Comparison of ENCODE assay signal across 12 mouse cellular contexts in the genomic region with DNA sequence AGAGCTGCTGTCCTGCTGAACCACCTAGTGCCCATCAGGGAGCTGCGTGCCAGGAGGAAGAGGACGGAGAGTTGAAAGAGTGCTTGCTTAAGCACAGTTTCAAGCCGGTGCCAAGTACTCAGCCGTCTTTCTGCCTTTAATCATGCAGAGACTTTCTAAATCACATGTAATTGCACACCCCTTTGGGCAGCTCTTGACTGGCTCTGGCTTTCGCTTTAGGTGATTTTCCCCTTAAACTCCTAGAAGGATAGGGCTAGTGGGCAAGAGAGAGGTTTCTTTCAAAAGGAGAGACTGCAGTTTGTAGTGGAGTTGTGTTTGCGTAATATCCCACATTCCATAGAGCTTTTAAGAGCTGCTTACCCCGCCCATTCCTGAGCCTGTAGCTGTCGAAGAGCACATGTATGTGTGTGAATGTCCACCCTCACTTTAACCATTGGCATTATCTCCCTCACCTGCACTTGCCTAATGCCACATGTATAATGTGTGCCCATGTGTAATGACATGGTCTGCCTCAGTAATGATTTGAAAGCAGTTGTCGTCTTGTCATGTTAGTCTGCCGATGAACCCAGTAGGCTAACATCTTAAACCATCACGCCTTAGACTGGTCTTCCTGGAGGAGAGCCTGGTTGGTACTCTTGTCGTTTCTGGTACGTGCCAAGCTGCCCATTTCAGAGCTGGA.
DNase-seq lines count a peak whose midpoint lies in the region; ATAC-seq and TF ChIP-seq lines count a peak whose summit lies in the region.
"Had no signal": no experiment of that assay in that cellular context is flagged by ENCODE, and none has a peak within 500 bp of the region (broad histone marks: within the 10 kb centered on the region; RNA-seq: fewer than 3 reads in every experiment).

No protein-coding gene starts in this region.

- WGBS in heart, embryonic 11.5 days (ENCODE audit: insufficient replicate concordance): 75% methylated on average over 13 of the region's 13 CpGs
- 71% methylated on average over 13 of the region's 13 CpGs for WGBS in limb, embryonic 12.5 days

- H3K79me2 ChIP-seq in C2C12 (ENCODE audit: control insufficient read depth, insufficient read depth): peaks cover 27% of the 10 kb centered on the region

- no peaks in the 10 kb centered on the region for H3K9me3 ChIP-seq in heart, embryonic 11.5 days (replicated peaks; ENCODE audit: control insufficient read depth, low read length)
- H3K9me3 ChIP-seq in limb, embryonic 12.5 days: no peaks in the 10 kb centered on the region
- H3K9me3 ChIP-seq: forebrain, embryonic 12.5 days; heart, embryonic 15.5 days had no signal

- TF ChIP-seq CTCF in C2C12 (IDR thresholded peaks at IDR 0.05; ENCODE audit: control insufficient read depth, insufficient read depth, insufficient read length): no peak

- peaks cover 2% of the 10 kb centered on the region for H3K79me3 ChIP-seq in C2C12 (ENCODE audit: low read depth)

- H3K4me3 ChIP-seq in heart, embryonic 11.5 days (ENCODE audit: low read depth, low read length): no peak overlapping the region
- no peak overlapping the region for H3K4me3 ChIP-seq in C2C12 (ENCODE audit: insufficient read depth, poor library complexity, severe bottlenecking)
- H3K4me3 ChIP-seq in limb, embryonic 12.5 days (replicated peaks): no peak overlapping the region
- H3K4me3 ChIP-seq: forebrain, embryonic 12.5 days; heart, embryonic 15.5 days had no signal

- no peak overlapping the region for H3ac ChIP-seq in C2C12 (ENCODE audit: control insufficient read depth, insufficient read length, low read depth)

- no peak overlapping the region for H3K9ac ChIP-seq in heart, embryonic 11.5 days (ENCODE audit: low read depth, low read length)
- no peak overlapping the region for H3K9ac ChIP-seq in limb, embryonic 12.5 days (replicated peaks)
- H3K9ac ChIP-seq: forebrain, embryonic 12.5 days; heart, embryonic 15.5 days had no signal

- no peaks in the 10 kb centered on the region for H3K27me3 ChIP-seq in heart, embryonic 11.5 days (ENCODE audit: control insufficient read depth, insufficient read depth, low read length)
- no peaks in the 10 kb centered on the region for H3K27me3 ChIP-seq in C2C12 (ENCODE audit: control insufficient read depth, insufficient read depth, insufficient read length)
- no peaks in the 10 kb centered on the region for H3K27me3 ChIP-seq in limb, embryonic 12.5 days
- H3K27me3 ChIP-seq: forebrain, embryonic 12.5 days; heart, embryonic 15.5 days had no signal

- H3K36me3 ChIP-seq in heart, embryonic 11.5 days (ENCODE audit: control insufficient read depth, insufficient read depth, low read length): no peaks in the 10 kb centered on the region
- H3K36me3 ChIP-seq in C2C12 (ENCODE audit: control insufficient read depth, insufficient read depth): no peaks in the 10 kb centered on the region
- H3K36me3 ChIP-seq in limb, embryonic 12.5 days: no peaks in the 10 kb centered on the region
- H3K36me3 ChIP-seq: forebrain, embryonic 12.5 days; G1E; heart, embryonic 15.5 days had no signal

- peak; percentile 71 for DNase-seq in heart, adult 11 months
- peak; percentile 75 for DNase-seq in lung, postnatal 36 days
- no peak for DNase-seq in c-Kit-positive CD71-positive TER-119-positive erythroid progenitor cells, embryonic 14.5 days (ENCODE audit: low spot score)
- DNase-seq in cerebellum, adult 11-12 months: no peak
- DNase-seq in spleen, postnatal 10 days (ENCODE audit: low spot score in 2 of 2): no peak
- DNase-seq: left cerebral cortex, postnatal 4 days had no signal

- no peak overlapping the region for H3K4me2 ChIP-seq in heart, embryonic 11.5 days
- H3K4me2 ChIP-seq in limb, embryonic 12.5 days: no peak overlapping the region
- H3K4me2 ChIP-seq: forebrain, embryonic 12.5 days; heart, embryonic 15.5 days had no signal

- ATAC-seq in heart, embryonic 11.5 days (replicated peaks; ENCODE audit: insufficient number of reproducible peaks, low FRiP score, low TSS enrichment): no peak
- no peak for ATAC-seq in limb, embryonic 12.5 days (ENCODE audit: insufficient number of reproducible peaks, insufficient read depth, low FRiP score, low TSS enrichment, low read depth)

- peaks cover 26% of the 10 kb centered on the region for H3K4me1 ChIP-seq in heart, embryonic 11.5 days (ENCODE audit: control insufficient read depth, insufficient read depth, low read length)
- peaks cover 66% of the 10 kb centered on the region for H3K4me1 ChIP-seq in limb, embryonic 12.5 days (replicated peaks)

- no peak overlapping the region for H3K27ac ChIP-seq in heart, embryonic 11.5 days (ENCODE audit: low read depth, low read length)
- peak overlapping the region; percentile 13; the same call in 1 of the 2 replicates for H3K27ac ChIP-seq in limb, embryonic 12.5 days
- H3K27ac ChIP-seq: forebrain, embryonic 12.5 days; heart, embryonic 15.5 days had no signal

TF ChIP-seq in C2C12, 6 proteins besides CTCF, POLR2A, EP300 and RAD21:
- TF ChIP-seq MAX (IDR thresholded peaks at IDR 0.05) (no peak), MYOG (IDR thresholded peaks at IDR 0.05; ENCODE audit: control insufficient read depth, extremely low read depth, insufficient read length) (no peak), CEBPB (IDR thresholded peaks at IDR 0.05; ENCODE audit: low read depth) (peak; percentile 75), USF1 (IDR thresholded peaks at IDR 0.05; ENCODE audit: low read depth) (no peak)

Comparison
In these comparisons a context has a peak if more than half of its experiments do, and no peak if none do; other contexts are left out.
1. DNase-seq: peak in heart, adult 11 months (single experiment) and lung, postnatal 36 days (single experiment); none in c-Kit-positive CD71-positive TER-119-positive erythroid progenitor cells, embryonic 14.5 days (single experiment), cerebellum, adult 11-12 months (single experiment) and spleen, postnatal 10 days (0 of 2).